Mouse (Mus musculus) midbrain, embryonic 16.5 days (tissue): Measurements from ENCODE around the gene Zfp704. TPM values are rescaled to one million over a fixed set of nuclear protein-coding genes. Genes with fewer than 3 reads are reported as not detected.

ENCODE experiments used
- ATAC-seq: fragments of 200-750 bp; cut with Nextera tagmentation; 2 replicates; pipeline ENCODE4 v1.8.0; 2017; ENCODE audit warnings: moderate TSS enrichment
- H3K27ac ChIP-seq: fragments of 300-500 bp; sonication (generic); 2 replicates; pipeline ENCODE4 v1.5.1; 2014; ENCODE audit warnings: mild to moderate bottlenecking, low read length, mixed read lengths
- H3K27me3 ChIP-seq: fragments of 300-500 bp; sonication (generic); 2 replicates; pipeline ENCODE4 v1.6.1; 2014; ENCODE audit warnings: low read depth, low read length, mixed read lengths; ENCODE audit not compliant: control insufficient read depth, insufficient read depth
- H3K36me3 ChIP-seq: fragments of 300-500 bp; sonication (generic); 2 replicates; pipeline ENCODE4 v1.6.1; 2014; ENCODE audit warnings: mild to moderate bottlenecking, low read length, moderate library complexity, mixed read lengths; ENCODE audit not compliant: control insufficient read depth, insufficient read depth
- H3K4me1 ChIP-seq: fragments of 300-500 bp; sonication (generic); 2 replicates; pipeline ENCODE4 v1.6.1; 2014; ENCODE audit warnings: mild to moderate bottlenecking, low read length, mixed read lengths; ENCODE audit not compliant: control insufficient read depth, insufficient read depth
- H3K4me2 ChIP-seq: fragments of 300-500 bp; sonication (generic); 2 replicates; pipeline ENCODE4 v1.6.1; 2014; ENCODE audit warnings: mild to moderate bottlenecking, low read length, mixed read lengths
- H3K4me3 ChIP-seq: fragments of 300-500 bp; sonication (generic); 2 replicates; pipeline ENCODE4 v1.5.1; 2014; ENCODE audit warnings: low read depth, mild to moderate bottlenecking, low read length, moderate library complexity, mixed read lengths
- H3K9ac ChIP-seq: fragments of 300-500 bp; sonication (generic); 2 replicates; pipeline ENCODE4 v1.6.1; 2014; ENCODE audit warnings: low read depth, low read length, mixed read lengths
- H3K9me3 ChIP-seq: fragments of 300-500 bp; sonication (generic); replicated peaks from 2 replicates; pipeline ENCODE4 v1.6.1; 2014; ENCODE audit warnings: mild to moderate bottlenecking, low read length, mixed read lengths; ENCODE audit not compliant: control insufficient read depth, poor library complexity, severe bottlenecking
- WGBS: fragments of 180-500 bp; shearing (Covaris S2); extraction: QIAGEN DNeasy Blood & Tissue Kit; methylation state at CpG from one replicate; pipeline ENCODE4 v1.1.7; 2014; 5-methylcytosine and 5-hydroxymethylcytosine counted together
- polyA plus RNA-seq: library from polyadenylated mRNA; unstranded; fragments of >200 nt; fragmentation: Nextera tagmentation; extraction: Ambion mirVana; gene quantifications from 2 replicates; pipeline ENCODE4 v1.2.1, GENCODE M21; 2015

Gene Zfp704
- polyA plus RNA-seq, 1 experiment from 2014 or later, result 14.8 TPM

GRCm38 (mm10) chr3:9441566-9442540 is 168.0 kb downstream of the Zfp704 start:
- H3K4me1 ChIP-seq, result no peaks in the 10 kb centered on the region
- no peak overlapping the region for H3K27ac ChIP-seq
- 85% methylated on average over 27 of the region's 27 CpGs for WGBS
- H3K4me2 ChIP-seq, result no peak overlapping the region
- H3K9me3 ChIP-seq, result no peaks in the 10 kb centered on the region
- ATAC-seq, result no peak
- no peak overlapping the region for H3K4me3 ChIP-seq
- H3K9ac ChIP-seq, result no peak overlapping the region
- H3K27me3 ChIP-seq, result no peaks in the 10 kb centered on the region
- peaks cover 9% of the 10 kb centered on the region; the same call in 1 of the 2 replicates for H3K36me3 ChIP-seq

DNA sequence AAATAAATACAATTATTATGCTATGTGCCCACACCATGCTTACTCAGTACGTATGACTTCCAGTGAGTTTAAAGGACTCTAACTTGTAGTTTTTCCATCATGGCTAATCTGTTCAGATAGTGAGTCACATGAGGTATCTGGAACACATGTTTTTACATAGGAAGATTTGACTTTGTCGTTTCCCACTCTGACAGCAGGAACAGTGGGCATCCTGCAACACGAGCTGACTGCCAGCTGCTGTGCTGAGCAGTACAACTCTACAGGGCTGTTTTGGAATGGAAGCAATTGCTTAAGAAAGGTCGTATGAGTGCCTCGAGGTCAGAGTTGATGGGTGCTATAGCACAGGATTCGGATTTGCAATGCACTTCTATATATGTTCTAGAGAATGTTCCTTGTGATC is 169.4 kb downstream of the Zfp704 start:
- WGBS, result 93% methylated on average over 6 of the region's 6 CpGs
- no peaks in the 10 kb centered on the region for H3K9me3 ChIP-seq
- H3K27me3 ChIP-seq, result no peaks in the 10 kb centered on the region
- peaks cover 9% of the 10 kb centered on the region; the same call in 1 of the 2 replicates for H3K36me3 ChIP-seq
- H3K27ac ChIP-seq, result no peak overlapping the region
- H3K4me2 ChIP-seq, result no peak overlapping the region
- no peak overlapping the region for H3K9ac ChIP-seq
- H3K4me1 ChIP-seq, result no peaks in the 10 kb centered on the region
- ATAC-seq, result no peak
- no peak overlapping the region for H3K4me3 ChIP-seq

GRCm38 (mm10) chr3:9439619-9440286 is 170.1 kb downstream of the Zfp704 start:
- Histone ChIP-seq H3K4me1 (no peaks in the 10 kb centered on the region), H3K27ac (no peak overlapping the region), H3K4me3 (no peak overlapping the region), H3K9me3 (no peaks in the 10 kb centered on the region), H3K4me2 (no peak overlapping the region), H3K36me3 (peaks cover 9% of the 10 kb centered on the region; the same call in 1 of the 2 replicates), H3K9ac (no peak overlapping the region), H3K27me3 (no peaks in the 10 kb centered on the region)
- 90% methylated on average over 11 of the region's 11 CpGs for WGBS
- ATAC-seq, result no peak

GRCm38 (mm10) chr3:9436256-9436655 is 173.6 kb downstream of the Zfp704 start:
- Histone ChIP-seq H3K27ac (no peak overlapping the region), H3K4me1 (no peaks in the 10 kb centered on the region), H3K36me3 (peaks cover 9% of the 10 kb centered on the region; the same call in 1 of the 2 replicates), H3K9me3 (no peaks in the 10 kb centered on the region), H3K4me2 (no peak overlapping the region), H3K9ac (no peak overlapping the region), H3K27me3 (no peaks in the 10 kb centered on the region), H3K4me3 (no peak overlapping the region)
- 83% methylated on average over 6 of the region's 6 CpGs for WGBS
- no peak for ATAC-seq

DNA sequence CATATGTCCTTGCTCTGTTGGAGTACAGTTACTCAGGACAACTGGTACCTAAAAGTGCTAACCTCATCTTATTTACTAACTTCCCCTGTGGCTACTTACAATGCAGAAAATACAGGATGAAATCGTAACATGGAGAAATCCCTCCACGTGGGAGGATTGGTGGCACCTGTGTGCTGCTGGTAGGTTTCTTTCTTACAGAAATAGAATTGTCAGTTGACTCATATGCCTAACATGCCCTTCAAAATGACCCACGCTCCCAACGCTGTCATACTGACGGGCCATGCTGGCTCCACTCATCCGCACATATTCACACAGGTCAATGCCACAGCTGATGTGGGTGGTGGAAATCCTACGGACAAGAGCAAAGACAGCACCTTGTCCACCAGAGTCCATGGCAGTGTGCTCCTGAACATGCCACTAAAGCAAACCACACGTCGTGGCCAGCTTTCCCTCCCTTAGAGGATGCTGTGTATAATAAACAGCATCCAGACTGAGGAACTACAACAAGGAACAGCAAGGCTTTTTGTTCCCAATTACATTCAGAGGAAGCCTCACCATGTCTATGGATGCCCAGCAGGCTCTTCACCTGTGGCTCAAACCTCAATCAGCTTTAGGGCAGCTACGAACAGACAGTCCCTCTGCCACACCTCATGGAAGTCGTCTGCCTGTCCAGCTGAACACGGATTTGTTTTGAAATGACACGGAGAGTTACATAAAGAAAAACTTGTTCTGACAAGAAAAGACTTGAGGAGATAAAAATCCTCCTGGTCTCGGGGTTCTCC is 175.3 kb downstream of the Zfp704 start:
- Histone ChIP-seq H3K4me1 (no peaks in the 10 kb centered on the region), H3K9ac (no peak overlapping the region), H3K27ac (no peak overlapping the region), H3K27me3 (no peaks in the 10 kb centered on the region), H3K4me3 (no peak overlapping the region), H3K4me2 (no peak overlapping the region), H3K9me3 (no peaks in the 10 kb centered on the region), H3K36me3 (peaks cover 7% of the 10 kb centered on the region; the same call in 1 of the 2 replicates)
- ATAC-seq, result no peak
- WGBS, result 93% methylated on average over 14 of the region's 14 CpGs

DNA sequence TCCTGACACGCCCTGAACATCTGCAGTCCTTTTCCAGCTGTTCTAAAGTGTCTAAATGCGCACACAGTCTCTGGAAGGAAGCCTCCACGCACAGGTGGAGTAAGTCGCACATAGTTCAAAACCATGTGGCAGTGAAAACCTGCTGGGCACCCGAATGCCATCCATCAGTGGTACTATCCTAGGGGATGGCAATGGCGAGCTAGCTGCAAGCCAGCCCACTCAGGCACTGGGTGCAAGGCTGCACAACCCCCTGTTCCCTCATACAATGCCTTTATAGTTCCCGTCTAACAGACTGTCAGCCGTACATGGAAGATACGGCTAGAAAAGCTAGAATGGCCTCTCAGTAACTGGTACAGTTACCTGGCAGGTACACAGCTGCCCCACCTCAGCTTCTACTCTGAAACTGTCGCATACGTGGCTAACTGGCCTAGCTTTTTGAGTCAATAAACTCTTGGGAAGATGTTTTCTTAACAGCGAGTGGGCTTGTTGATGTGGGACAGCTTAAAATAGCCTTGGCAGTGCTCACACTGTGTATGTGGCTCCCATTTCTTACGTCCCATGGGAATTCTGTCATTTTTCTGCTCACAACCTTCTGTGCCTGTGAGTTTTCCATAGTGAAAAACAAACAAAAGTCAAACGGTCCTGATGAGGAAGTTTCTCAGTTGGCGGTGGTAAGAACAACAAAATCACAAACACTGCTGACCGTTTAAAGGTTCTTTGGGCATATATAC is 176.9 kb downstream of the Zfp704 start:
- H3K27ac ChIP-seq, result no peak overlapping the region
- H3K36me3 ChIP-seq, result no peaks in the 10 kb centered on the region
- no peaks in the 10 kb centered on the region for H3K9me3 ChIP-seq
- no peak overlapping the region for H3K4me3 ChIP-seq
- no peaks in the 10 kb centered on the region for H3K27me3 ChIP-seq
- no peak overlapping the region for H3K4me2 ChIP-seq
- WGBS, result 89% methylated on average over 16 of the region's 16 CpGs
- no peak overlapping the region for H3K9ac ChIP-seq
- ATAC-seq, result no peak
- no peaks in the 10 kb centered on the region for H3K4me1 ChIP-seq

GRCm38 (mm10) chr3:9432226-9432625 is 177.7 kb downstream of the Zfp704 start:
- ATAC-seq, result no peak
- H3K27ac ChIP-seq, result no peak overlapping the region
- no peak overlapping the region for H3K9ac ChIP-seq
- no peaks in the 10 kb centered on the region for H3K9me3 ChIP-seq
- H3K4me3 ChIP-seq, result no peak overlapping the region
- no peaks in the 10 kb centered on the region for H3K27me3 ChIP-seq
- H3K36me3 ChIP-seq, result no peaks in the 10 kb centered on the region
- 77% methylated on average over 3 of the region's 3 CpGs for WGBS
- H3K4me1 ChIP-seq, result no peaks in the 10 kb centered on the region
- no peak overlapping the region for H3K4me2 ChIP-seq

- WGBS, result 86% methylated on average over 3 of the region's 3 CpGs
These were observed 179.9 kb downstream of the Zfp704 start for GRCm38 (mm10) chr3:9429946-9430345.

More at GRCm38 (mm10) chr3:9429946-9430345, 179.9 kb downstream of the Zfp704 start:
- no peak overlapping the region for H3K4me3 ChIP-seq
- no peaks in the 10 kb centered on the region for H3K27me3 ChIP-seq
- no peak overlapping the region for H3K4me2 ChIP-seq
- H3K4me1 ChIP-seq, result no peaks in the 10 kb centered on the region
- no peak overlapping the region for H3K9ac ChIP-seq
- no peaks in the 10 kb centered on the region for H3K36me3 ChIP-seq
- H3K27ac ChIP-seq, result no peak overlapping the region
- H3K9me3 ChIP-seq, result no peaks in the 10 kb centered on the region
- no peak for ATAC-seq
